Mouse (Mus musculus) splenic B cell, adult 2 months (primary cell): ENCODE data around the gene Tsr3.
"Not testable (repeated sequence)": the region's sequence is repeated elsewhere in the genome, so short reads cannot be mapped to it uniquely, and the experiment has no call there.

ENCODE experiments used
- DNase-seq: peaks from one replicate; pipeline ENCODE4 v3.0.0-alpha.2; 2011; ENCODE audit warnings: low read depth, low spot score
- H3K27me3 ChIP-seq: 2 replicates; pipeline ENCODE4 v1.6.1; 2012; ENCODE audit warnings: mild to moderate bottlenecking, low read length, moderate library complexity, mixed read lengths; ENCODE audit not compliant: control insufficient read depth, poor library complexity, insufficient read depth, severe bottlenecking
- H3K36me3 ChIP-seq: 2 replicates; pipeline ENCODE4 v1.6.1; 2012; ENCODE audit warnings: mild to moderate bottlenecking, low read length, moderate library complexity, mixed read lengths; ENCODE audit not compliant: control insufficient read depth, poor library complexity, insufficient read depth, severe bottlenecking

The Tsr3 gene

DNA sequence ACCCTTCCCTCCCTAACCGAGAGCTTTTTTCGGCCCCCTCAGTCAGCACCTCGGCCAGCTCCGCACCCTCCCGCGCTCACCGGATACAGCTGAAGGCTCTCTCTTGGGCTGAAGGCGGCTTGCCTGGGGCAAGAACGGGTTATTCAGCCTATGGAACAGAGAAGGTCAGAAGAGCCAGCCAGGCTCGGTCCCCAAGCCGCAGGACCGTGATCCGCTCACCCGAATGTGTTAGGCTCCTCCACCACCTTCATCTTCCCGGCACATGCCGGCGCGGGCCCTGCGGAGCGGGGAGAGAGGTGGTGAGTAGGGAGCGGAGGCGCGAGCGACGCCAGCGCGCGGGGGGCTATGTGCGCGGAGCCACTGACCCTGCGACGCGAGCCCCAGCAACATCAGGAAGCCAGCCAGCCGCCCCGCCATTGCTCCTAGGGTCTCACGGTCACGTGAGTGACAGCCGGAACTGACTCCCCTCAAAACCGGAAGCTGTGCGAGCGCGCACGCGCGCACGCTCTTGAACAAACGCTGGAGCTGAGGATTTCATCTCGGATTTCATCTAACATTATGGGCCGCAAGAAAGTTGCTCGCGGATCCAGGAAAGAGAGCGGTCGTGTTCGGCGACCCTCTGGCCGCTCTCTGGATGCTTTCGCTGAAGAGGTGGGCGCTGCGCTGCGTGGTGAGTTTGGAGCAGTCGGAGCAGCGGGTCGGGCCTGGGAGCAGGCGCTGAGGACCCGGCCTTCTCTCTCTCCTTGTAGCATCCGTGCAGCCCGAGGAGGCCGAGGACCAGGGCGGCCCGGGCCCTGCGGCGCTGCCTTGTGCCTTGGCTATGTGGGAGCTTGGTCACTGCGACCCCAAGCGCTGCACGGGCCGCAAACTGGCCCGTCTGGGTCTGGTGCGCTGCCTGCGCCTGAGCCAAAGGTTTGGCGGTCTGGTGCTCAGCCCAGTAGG, at the start of gene Tsr3, which contains the start of gene Gnptg:
Tsr3 (plus strand) TSS at position 476 of the 942 bp plus-strand sequence.
Gnptg (minus strand) TSS at position 430 of the 942 bp plus-strand sequence.
- no peaks in the 10 kb centered on the region for H3K27me3 ChIP-seq
- peak; percentile 89 for DNase-seq
- no peaks in the 10 kb centered on the region; the same call in 1 of the 2 replicates for H3K36me3 ChIP-seq

- DNase-seq: no peak
Measured at GRCm38 (mm10) chr17:25202401-25202800, 37.6 kb upstream of the Tsr3 start.

GRCm38 (mm10) chr17:25210006-25210405, 30.0 kb upstream of the Tsr3 start:
- DNase-seq: no peak
- no peaks in the 10 kb centered on the region for H3K27me3 ChIP-seq
- H3K36me3 ChIP-seq: peaks cover 25% of the 10 kb centered on the region

More at GRCm38 (mm10) chr17:25202401-25202800, 37.6 kb upstream of the Tsr3 start:
- Histone ChIP-seq H3K36me3 (peaks cover 22% of the 10 kb centered on the region), H3K27me3 (no peaks in the 10 kb centered on the region)

DNA sequence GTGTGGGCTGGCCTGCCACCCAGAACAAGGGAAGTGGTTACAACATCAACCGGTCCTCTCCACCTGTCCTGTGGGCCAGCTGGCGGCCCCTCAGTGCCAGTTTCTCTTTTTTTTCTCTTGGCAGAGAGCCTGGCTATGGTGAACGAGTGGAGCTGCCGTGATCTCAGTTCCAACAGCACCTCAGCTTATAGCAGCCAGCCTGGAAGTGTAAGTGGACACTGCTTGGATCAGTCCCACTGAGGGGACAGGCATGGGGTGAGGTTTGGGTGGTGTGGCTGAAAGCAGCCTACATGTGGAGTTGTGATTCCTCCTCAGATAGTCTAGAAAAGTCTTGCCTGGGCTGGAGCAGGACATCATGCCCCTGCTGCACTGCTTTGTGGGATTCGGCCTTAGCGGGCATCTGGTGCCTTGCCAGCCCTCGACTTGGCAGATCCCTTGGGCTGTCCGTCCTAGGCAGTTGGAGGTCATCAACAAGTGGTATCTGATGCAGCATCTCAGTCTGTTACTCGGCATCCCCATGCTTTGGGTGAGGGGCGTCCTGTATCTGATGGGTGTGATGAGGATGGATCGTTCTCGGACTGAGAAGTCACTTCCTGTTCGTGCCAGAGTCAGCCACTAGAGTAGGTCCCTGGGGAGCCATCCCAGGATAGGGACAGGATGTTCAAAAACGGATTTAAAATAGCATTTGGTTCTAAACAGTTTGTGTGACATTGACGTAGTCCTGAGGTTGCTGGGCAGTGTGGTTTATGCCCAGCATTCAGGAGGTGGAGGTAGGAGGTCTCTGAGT, 29.1 kb upstream of the Tsr3 start:
- Histone ChIP-seq H3K36me3 (peaks cover 23% of the 10 kb centered on the region), H3K27me3 (no peaks in the 10 kb centered on the region)
- peak; percentile 34 for DNase-seq

GRCm38 (mm10) chr17:25211705-25212104, 28.3 kb upstream of the Tsr3 start:
- DNase-seq: no peak
- H3K36me3 ChIP-seq: peaks cover 21% of the 10 kb centered on the region
- H3K27me3 ChIP-seq: no peaks in the 10 kb centered on the region

GRCm38 (mm10) chr17:25215431-25215830, 24.5 kb upstream of the Tsr3 start:
- H3K27me3 ChIP-seq: no peaks in the 10 kb centered on the region
- DNase-seq: no peak
- H3K36me3 ChIP-seq: peaks cover 6% of the 10 kb centered on the region

DNA sequence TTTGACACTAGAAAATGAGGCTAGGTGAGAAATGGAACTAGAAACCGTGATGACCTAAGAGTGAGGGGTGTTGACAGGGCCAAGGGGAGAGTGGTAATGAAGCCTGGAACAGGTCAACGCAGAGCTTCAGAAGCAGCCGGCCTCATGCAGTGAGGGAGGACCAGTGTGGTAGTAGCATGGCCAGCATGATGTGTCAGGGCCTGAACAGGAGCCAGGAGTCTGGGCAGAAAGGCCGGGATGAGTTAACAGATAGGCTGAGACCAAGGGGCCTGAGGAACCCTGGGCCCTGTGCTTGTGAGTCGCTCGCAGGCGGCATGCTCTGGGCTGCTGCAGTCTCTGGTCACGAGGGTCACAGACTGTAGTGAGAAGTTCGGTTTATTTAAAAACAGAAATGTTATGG, 21.0 kb upstream of the Tsr3 start:
- no peak for DNase-seq
- H3K36me3 ChIP-seq: peaks cover 4% of the 10 kb centered on the region
- H3K27me3 ChIP-seq: no peaks in the 10 kb centered on the region

- Histone ChIP-seq H3K36me3 (no peaks in the 10 kb centered on the region; the same call in 1 of the 2 replicates), H3K27me3 (no peaks in the 10 kb centered on the region)
- DNase-seq: no peak
Measured at GRCm38 (mm10) chr17:25219492-25220295, 20.3 kb upstream of the Tsr3 start.

GRCm38 (mm10) chr17:25220746-25221145, 19.2 kb upstream of the Tsr3 start:
- no peak for DNase-seq
- Histone ChIP-seq H3K27me3 (no peaks in the 10 kb centered on the region), H3K36me3 (no peaks in the 10 kb centered on the region; the same call in 1 of the 2 replicates)

GRCm38 (mm10) chr17:25221821-25222503, 18.0 kb upstream of the Tsr3 start:
- Histone ChIP-seq H3K36me3 (no peaks in the 10 kb centered on the region; the same call in 1 of the 2 replicates), H3K27me3 (no peaks in the 10 kb centered on the region)
- peak; percentile 64 for DNase-seq

DNA sequence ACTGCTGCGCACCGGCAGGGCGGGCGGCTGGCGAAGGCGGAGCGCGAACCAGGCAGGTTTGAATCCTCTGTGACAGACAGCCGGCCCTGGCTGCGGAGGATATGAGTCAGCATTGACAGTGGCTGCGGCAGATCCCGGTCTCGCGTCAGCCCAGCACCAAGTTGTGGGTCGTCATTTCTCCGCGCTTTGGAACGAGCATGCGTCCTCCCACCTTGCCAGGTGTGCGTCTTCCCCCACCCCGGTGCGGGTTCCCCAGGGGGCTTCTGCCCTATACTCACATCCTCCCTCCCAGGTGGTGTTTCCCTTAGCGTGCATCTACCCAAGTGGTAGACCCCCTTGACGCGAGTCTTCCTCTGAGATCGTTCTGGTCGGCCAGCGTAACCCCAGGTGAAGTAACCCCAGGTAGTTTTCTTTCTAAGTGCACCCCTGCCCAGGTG, 17.4 kb upstream of the Tsr3 start:
- not testable (repeated sequence) for H3K27me3 ChIP-seq, H3K36me3 ChIP-seq
- peak; percentile 47 for DNase-seq

GRCm38 (mm10) chr17:25222951-25223601, 16.9 kb upstream of the Tsr3 start:
- Histone ChIP-seq H3K27me3 (no peaks in the 10 kb centered on the region), H3K36me3 (no peaks in the 10 kb centered on the region; the same call in 1 of the 2 replicates)
- no peak for DNase-seq

DNA sequence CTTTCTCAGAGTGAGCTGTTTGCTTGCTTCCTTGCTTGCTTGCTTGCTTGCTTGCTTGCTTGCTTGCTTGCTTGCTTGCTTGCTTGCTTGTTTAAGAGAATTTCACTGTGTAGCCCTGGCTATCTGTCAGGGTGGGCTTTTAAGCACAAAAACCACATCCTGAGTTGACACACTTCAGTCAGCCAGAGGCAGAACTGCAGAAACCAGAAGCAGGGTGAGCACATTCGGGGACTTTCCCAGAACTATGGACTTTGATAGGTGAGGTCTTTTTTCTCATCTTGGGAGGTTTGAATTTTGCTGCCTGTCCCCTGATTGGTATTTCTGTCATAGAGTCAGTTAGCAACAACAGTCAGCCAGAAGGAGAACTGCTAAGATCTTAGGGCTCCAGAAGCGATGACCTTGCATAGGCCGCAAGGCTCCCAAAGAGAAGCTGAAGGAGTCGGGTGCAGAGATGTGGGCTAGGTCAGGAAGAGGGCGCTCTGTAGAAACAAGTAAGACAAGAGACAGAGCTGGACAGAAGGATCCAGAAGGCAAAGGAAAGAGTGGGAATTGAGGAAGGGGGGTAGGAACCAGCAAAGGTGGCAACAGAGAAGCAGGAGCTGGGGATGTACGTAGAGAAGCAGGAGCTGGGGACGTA, 15.3 kb upstream of the Tsr3 start:
- peak; percentile 68 for DNase-seq
- H3K36me3 ChIP-seq: no peaks in the 10 kb centered on the region; the same call in 1 of the 2 replicates
- H3K27me3 ChIP-seq: no peaks in the 10 kb centered on the region
